Mouse (Mus musculus) gastrocnemius, postnatal 4 days (tissue): Measurements from ENCODE around the gene Bptf. TPM values are rescaled to one million over a fixed set of nuclear protein-coding genes. Genes with fewer than 3 reads are reported as not detected.
"Not testable (repeated sequence)": the region's sequence is repeated elsewhere in the genome, so short reads cannot be mapped to it uniquely, and the experiment has no call there.

ENCODE experiments used
- DNase-seq, 2 experiments: peaks; one replicate each; pipeline ENCODE4 v3.0.0; 2021 to 2022; ENCODE audit warnings: low spot score in 2 of 2, mixed read lengths in 2 of 2
- total RNA-seq, 2 experiments: library from RNA; stranded (reverse); gene quantifications; 2 replicates each; pipeline ENCODE4 v1.2.3; 2021

The Bptf gene
- total RNA-seq, 2 experiments from 2014 or later = 41.5 to 45.7 TPM

DNA sequence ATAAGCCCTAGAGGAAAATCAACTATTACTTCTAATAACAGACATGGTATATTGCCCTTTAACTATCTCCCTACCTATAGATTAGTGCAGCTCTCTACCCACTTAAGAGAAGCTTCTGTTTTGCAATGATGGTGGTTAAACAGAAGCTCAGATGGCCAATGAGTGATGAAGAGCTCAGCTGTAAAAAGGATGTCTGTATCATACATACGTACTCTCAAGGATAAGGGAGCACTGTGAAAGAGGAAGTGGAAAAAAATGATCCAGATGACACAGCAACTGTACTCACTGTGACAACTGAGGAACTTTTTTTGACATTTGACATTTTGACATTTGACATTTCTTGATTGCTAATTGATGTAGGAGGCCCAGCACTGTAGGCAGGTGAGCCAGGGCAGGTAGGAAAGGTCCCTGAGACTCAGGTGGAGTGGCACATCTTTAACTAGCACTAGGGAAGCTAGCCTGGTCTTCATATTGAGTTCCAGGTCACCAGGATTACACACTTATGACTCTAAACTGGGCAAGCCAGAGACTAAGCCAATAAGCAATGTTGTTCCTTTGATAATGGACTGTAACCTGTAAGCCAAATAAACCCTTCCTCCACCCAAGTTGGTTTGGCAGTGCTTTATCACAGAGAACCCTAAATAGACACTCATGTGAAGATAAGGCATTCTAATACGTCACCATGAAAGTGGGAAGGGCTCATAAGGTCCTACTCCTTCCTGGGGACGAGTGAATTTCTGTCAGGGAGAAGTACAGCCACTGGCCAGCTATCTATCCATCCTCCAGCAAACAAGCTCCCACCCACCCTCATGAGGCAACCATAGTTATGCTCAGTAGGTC lies 137.5 kb downstream of the Bptf start:
- DNase-seq = no peak

- DNase-seq = no peak
Measured at GRCm38 (mm10) chr11:106987384-106987783, 144.5 kb downstream of the Bptf start.

DNA sequence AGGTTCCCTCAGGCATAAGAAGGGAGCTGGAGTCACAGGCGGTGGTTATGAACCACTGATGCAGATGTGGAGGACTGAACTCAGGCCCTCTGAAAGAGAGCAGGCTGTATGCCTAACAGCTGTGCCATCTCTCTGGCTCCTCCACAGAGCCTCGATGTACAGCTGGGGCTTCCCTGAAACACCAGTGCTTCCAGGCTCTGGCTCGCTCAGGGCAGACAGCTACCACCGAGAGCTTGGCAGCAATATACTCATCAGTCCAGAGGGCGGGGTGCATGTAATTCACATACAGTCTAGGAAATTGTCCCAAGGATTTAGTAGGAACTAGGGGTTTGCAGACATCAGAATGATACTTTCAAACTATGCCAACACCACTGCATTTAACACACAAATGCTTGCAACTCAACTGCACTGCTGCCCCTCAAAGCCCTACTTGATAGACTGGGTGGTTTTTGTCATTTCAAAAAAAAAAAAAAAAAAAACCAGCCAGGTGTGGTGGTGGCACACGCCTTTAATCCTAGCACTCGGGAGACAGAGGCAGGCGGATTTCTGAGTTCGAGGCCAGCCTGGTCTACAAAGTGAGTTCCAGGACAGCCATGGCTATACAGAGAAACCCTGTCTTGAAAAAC lies 145.8 kb downstream of the Bptf start:
- DNase-seq = not testable (repeated sequence)

Other genes starting within 250 kb of the Bptf start
- gene Smurf2, start 211.4 kb downstream of the Bptf start, total RNA-seq = 10 to 100 TPM; 32.6 to 36.9 TPM
- 10 to 100 TPM; 42.4 to 47.1 TPM for gene Kpna2, start 132.6 kb downstream of the Bptf start, total RNA-seq
- 1 to 10 TPM; 3.2 to 4.5 TPM for gene 1810010H24Rik, start 106.4 kb downstream of the Bptf start, total RNA-seq
- gene Nol11, start 57.3 kb upstream of the Bptf start, total RNA-seq = 10 to 100 TPM; 19.2 to 21.4 TPM